Mouse (Mus musculus) erythroblast, embryonic 14.5 days (primary cell): ENCODE measurements around the gene Vps37d. TPM values are rescaled to one million over a fixed set of nuclear protein-coding genes. Genes with fewer than 3 reads are reported as not detected.

ENCODE experiments used
- H3K27me3 ChIP-seq: 2 replicates; pipeline ENCODE4 v1.6.1; 2012; ENCODE audit warnings: inconsistent platforms; ENCODE audit not compliant: control insufficient read depth
- H3K36me3 ChIP-seq: 2 replicates; pipeline ENCODE4 v1.6.1; 2012; ENCODE audit warnings: mild to moderate bottlenecking, inconsistent platforms; ENCODE audit not compliant: control insufficient read depth
- H3K4me1 ChIP-seq: 2 replicates; pipeline ENCODE4 v1.6.1; 2012; ENCODE audit warnings: inconsistent platforms; ENCODE audit not compliant: control insufficient read depth
- H3K4me3 ChIP-seq: replicated peaks from 2 replicates; pipeline ENCODE3; 2012; ENCODE audit warnings: moderate library complexity, mild to moderate bottlenecking, inconsistent platforms
- H3K9me3 ChIP-seq: 2 replicates; pipeline ENCODE4 v1.6.1; 2012; ENCODE audit warnings: low read length, inconsistent platforms, mixed read lengths; ENCODE audit not compliant: control insufficient read depth
- GATA1 ChIP-seq: IDR thresholded peaks from 2 replicates; pipeline ENCODE4 v1.6.1; 2012; ENCODE audit warnings: low read length, inconsistent platforms, mixed read lengths
- TAL1 ChIP-seq: IDR thresholded peaks from 3 replicates; pipeline ENCODE4 v1.6.1; 2012; ENCODE audit warnings: low read length, inconsistent platforms, mixed read lengths
- polyA plus RNA-seq: library from polyadenylated mRNA; stranded (reverse); fragments of >175 nt; gene quantifications from 2 replicates; pipeline ENCODE4 v1.2.3, GENCODE M21; 2012

Gene Vps37d
- polyA plus RNA-seq, 1 experiment, result not detected

- Histone ChIP-seq H3K9me3 (no peaks in the 10 kb centered on the region), H3K27me3 (peaks cover 61% of the 10 kb centered on the region), H3K36me3 (no peaks in the 10 kb centered on the region), H3K4me3 (peak overlapping the region; percentile 60), H3K4me1 (peaks cover 12% of the 10 kb centered on the region)
- TF ChIP-seq TAL1, result no peak
- TF ChIP-seq GATA1, result no peak
Observed at GRCm38 (mm10) chr5:135107521-135108501, 29.7 kb upstream of the Vps37d start.

- Histone ChIP-seq H3K36me3 (no peaks in the 10 kb centered on the region), H3K4me3 (peak overlapping the region; percentile 60), H3K9me3 (no peaks in the 10 kb centered on the region), H3K27me3 (peaks cover 61% of the 10 kb centered on the region), H3K4me1 (peaks cover 12% of the 10 kb centered on the region)
- TF ChIP-seq GATA1, result no peak
- no peak for TF ChIP-seq TAL1
Observed at GRCm38 (mm10) chr5:135106758-135107256, 28.7 kb upstream of the Vps37d start.

GRCm38 (mm10) chr5:135103999-135104660, 26.1 kb upstream of the Vps37d start:
- Histone ChIP-seq H3K36me3 (no peaks in the 10 kb centered on the region), H3K4me3 (no peak overlapping the region), H3K9me3 (no peaks in the 10 kb centered on the region), H3K27me3 (peaks cover 46% of the 10 kb centered on the region), H3K4me1 (peaks cover 12% of the 10 kb centered on the region)
- TF ChIP-seq TAL1 (no peak), GATA1 (no peak)

GRCm38 (mm10) chr5:135100981-135101380, 22.9 kb upstream of the Vps37d start:
- no peaks in the 10 kb centered on the region for H3K9me3 ChIP-seq
- TF ChIP-seq GATA1 (no peak), TAL1 (no peak)
- no peaks in the 10 kb centered on the region for H3K4me1 ChIP-seq
- no peak overlapping the region for H3K4me3 ChIP-seq
- no peaks in the 10 kb centered on the region for H3K36me3 ChIP-seq
- H3K27me3 ChIP-seq, result peaks cover 18% of the 10 kb centered on the region

GRCm38 (mm10) chr5:135089653-135090052, 11.6 kb upstream of the Vps37d start, which contains the start of gene Mlxipl:
Gene Mlxipl, plus strand, starts transcription at chr5:135089890.
- TF ChIP-seq TAL1 (no peak), GATA1 (no peak)
- peaks cover 63% of the 10 kb centered on the region for H3K27me3 ChIP-seq
- H3K4me1 ChIP-seq, result no peaks in the 10 kb centered on the region
- H3K9me3 ChIP-seq, result no peaks in the 10 kb centered on the region
- H3K4me3 ChIP-seq, result no peak within 1 kb of the TSS
- no peaks in the 10 kb centered on the region for H3K36me3 ChIP-seq

GRCm38 (mm10) chr5:135086871-135087270, 8.8 kb upstream of the Vps37d start:
- Histone ChIP-seq H3K4me3 (no peak overlapping the region), H3K36me3 (no peaks in the 10 kb centered on the region), H3K9me3 (no peaks in the 10 kb centered on the region), H3K27me3 (peaks cover 67% of the 10 kb centered on the region), H3K4me1 (no peaks in the 10 kb centered on the region)
- TF ChIP-seq TAL1 (no peak), GATA1 (no peak)

- TF ChIP-seq TAL1, result no peak
- TF ChIP-seq GATA1, result no peak
- Histone ChIP-seq H3K9me3 (no peaks in the 10 kb centered on the region), H3K27me3 (peaks cover 46% of the 10 kb centered on the region), H3K4me1 (peaks cover 18% of the 10 kb centered on the region), H3K36me3 (no peaks in the 10 kb centered on the region), H3K4me3 (no peak overlapping the region)
Observed at GRCm38 (mm10) chr5:135080539-135080938, 2.5 kb upstream of the Vps37d start.

- H3K4me3 ChIP-seq, result no peak overlapping the region
- TF ChIP-seq GATA1, result no peak
- no peak for TF ChIP-seq TAL1
- peaks cover 18% of the 10 kb centered on the region for H3K4me1 ChIP-seq
- no peaks in the 10 kb centered on the region for H3K9me3 ChIP-seq
- H3K36me3 ChIP-seq, result no peaks in the 10 kb centered on the region
- H3K27me3 ChIP-seq, result peaks cover 43% of the 10 kb centered on the region
Observed at GRCm38 (mm10) chr5:135079578-135079977, 1.5 kb upstream of the Vps37d start.

- Histone ChIP-seq H3K27me3 (peaks cover 36% of the 10 kb centered on the region), H3K4me3 (peak overlapping the region; percentile 59), H3K36me3 (no peaks in the 10 kb centered on the region), H3K4me1 (peaks cover 18% of the 10 kb centered on the region), H3K9me3 (no peaks in the 10 kb centered on the region)
- no peak for TF ChIP-seq GATA1
- TF ChIP-seq TAL1, result no peak
Observed at GRCm38 (mm10) chr5:135078482-135078810, 380 bp upstream of the Vps37d start.
